Mouse (Mus musculus): Measurements from ENCODE around the gene Plg.

Gene Plg

DNA sequence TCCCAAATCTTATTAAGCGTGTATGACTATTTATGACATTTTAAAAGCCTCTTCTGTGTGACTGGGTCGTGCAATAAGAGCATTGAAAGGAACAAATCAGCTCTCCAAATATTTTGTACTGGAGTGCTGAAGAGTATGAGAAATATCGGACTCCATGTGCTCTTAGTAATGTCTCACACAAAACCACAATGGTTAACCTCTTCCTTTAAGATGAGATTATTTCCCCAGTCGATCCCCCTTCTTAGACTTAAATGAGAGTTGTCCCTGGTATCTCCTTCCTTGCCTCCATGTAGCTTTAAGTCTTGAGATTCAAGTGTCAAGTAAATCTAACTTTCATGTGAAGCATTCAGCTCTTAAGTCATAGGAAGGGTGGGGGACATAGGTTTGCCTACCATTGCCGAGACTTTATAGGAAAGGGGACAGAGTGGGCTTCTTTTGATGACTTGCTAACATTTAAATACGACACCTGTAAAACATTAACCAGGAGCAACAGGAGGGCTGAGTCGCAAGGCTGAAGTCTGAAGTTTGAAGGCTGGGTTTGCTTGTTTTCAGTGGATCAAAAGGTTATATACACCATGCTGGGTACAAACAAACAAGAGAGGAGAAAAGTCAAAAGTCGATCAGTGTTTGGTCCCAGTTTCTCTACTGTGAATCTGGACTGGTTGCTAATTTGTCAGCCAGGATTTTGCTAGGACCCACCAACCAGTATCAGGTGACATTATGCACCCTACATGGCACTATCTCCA lies 6.8 kb downstream of the Plg start:
- DNase-seq (ENCODE audit: low spot score in 2 of 2), result no peak

DNA sequence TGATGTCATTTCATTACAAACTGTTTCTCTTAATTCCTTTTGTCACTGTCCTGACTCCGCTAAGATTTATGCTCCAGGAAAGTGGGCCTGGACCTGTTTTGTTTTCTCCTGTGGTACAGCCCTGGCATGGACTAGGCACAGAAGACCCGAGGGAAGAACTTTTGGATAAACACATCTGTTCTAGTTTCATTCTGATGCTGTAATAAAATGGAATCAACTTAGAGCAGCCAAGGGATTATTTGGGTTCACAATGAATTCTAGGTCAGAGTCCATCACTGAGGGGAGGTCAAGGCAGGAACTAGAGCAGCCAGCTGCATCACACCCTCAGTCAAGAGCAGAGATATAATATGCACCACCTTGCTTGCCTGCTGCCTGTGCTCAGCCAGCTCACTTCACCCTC lies 9.4 kb downstream of the Plg start:
- no peak for DNase-seq (ENCODE audit: low spot score in 2 of 2)

DNA sequence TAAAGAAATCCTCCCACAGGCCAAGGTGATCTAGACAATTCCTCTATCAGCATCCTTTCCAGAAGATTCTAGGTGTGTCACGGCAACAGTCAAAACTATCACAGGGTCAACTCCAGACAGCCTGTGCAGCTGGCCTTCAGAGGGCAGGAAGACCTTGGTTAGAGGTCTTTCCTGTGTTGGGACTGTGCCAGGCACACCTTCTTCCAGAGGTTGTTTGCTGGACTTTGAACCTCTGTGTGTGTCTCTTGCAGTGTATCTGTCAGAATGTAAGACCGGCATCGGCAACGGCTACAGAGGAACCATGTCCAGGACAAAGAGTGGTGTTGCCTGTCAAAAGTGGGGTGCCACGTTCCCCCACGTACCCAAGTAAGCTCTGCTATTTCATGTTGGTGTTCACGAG lies 9.8 kb downstream of the Plg start:
- DNase-seq (ENCODE audit: low spot score in 2 of 2), result no peak

DNA sequence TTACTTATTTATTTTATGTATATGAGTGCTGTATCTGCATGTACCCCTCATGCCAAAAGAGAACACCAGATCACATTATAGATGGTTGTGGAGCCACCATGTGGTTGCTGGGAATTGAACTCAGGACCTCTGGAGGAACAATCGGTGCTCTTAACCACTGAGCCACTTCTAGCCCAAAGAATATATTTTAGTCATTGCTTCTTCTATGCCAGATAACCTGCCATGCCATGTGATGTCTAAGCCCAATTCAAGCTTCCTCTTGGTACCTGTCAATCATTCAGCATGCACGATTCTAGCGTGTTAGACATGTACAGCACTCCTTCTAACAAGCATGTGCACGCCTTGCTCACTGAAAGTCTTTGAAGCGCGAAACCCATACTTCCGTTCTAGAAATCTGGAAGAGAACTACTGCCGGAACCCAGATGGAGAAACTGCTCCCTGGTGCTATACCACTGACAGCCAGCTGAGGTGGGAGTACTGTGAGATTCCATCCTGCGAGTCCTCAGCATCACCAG lies 17.8 kb downstream of the Plg start:
- DNase-seq (ENCODE audit: low spot score in 2 of 2), result no peak

DNA sequence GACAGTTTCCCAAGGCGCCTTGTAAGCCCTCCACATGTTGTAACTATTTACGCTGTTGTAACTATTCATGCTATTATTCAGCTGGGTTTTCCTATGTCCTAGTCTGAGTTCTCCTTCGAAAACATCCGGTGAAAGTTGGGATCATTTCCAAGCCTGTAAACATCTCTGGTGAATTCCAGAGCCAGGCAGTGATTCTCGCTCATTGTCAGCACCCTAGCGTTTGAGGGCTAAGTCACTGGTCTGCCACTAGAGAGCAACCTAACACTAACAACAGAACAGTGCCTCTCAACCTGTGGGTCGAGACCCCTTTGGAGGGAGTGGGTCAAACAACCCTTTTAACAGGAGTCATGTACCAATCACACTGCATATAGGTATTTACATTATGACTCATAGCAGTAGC lies 25.0 kb downstream of the Plg start:
- DNase-seq (ENCODE audit: low spot score in 2 of 2), result no peak

DNA sequence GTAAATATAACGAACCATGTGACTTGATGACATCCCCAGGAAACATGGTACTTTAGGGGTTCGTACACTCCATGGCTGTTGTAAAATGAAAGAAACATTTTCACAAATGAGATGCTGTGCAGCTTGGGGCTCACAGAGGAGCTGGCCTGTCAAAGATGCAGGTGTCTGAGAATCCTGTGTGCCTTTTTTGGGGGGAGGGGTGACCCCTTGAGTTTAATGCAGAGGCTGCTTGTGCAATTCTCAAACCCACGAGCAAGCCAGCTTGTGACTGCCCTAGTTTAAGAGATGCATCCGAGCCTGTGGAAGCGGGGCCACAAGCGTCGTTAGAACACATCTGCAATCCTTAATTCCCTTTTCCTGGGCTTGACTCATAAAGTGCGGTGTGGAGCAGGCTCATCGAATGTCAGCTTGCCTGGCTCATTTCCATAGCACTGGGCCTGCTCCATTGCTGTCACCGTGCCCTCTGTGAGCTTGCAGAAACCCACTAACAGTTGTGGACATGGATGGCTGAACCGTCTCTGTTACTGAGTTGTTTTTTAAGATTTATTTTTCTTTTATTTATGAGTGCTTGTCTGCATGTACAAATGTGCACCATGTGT lies 31.0 kb downstream of the Plg start:
- DNase-seq (ENCODE audit: low spot score in 2 of 2), result no peak

DNA sequence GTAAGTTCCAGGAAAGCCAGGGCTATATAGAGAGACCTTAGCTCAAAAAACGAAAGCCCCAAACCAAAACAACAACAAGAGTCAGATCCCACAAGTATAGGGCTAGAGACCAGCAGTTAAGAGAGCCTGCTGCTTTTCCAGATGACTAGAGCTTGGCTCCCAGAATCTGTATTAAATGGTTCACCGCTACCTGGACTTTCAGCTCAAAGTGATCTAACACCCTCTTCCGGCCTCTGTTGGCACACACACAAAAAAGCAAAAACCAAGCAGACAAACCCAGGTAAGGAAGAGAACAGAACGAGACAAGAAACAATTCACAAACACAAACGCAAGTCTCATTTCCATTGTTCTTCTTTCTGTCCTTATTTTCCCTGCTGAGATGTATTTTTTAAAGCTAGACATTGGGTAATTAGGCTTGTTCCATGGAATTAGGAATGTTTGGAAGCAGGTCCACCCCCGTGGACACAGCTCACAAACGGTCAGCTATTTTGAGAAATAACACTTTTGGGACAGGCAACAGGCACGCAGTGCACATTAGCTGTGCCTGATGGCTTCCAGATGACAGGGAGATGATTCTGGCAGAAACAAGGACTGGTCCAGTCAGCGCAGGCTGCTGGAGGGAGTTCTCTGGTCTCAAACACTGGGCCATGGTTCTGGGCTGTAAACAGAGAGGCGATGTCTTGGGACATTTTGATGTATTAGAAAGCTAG lies 33.9 kb downstream of the Plg start:
- peak in 1 of 2 experiments; percentile 34 for DNase-seq (ENCODE audit: low spot score in 2 of 2)

DNA sequence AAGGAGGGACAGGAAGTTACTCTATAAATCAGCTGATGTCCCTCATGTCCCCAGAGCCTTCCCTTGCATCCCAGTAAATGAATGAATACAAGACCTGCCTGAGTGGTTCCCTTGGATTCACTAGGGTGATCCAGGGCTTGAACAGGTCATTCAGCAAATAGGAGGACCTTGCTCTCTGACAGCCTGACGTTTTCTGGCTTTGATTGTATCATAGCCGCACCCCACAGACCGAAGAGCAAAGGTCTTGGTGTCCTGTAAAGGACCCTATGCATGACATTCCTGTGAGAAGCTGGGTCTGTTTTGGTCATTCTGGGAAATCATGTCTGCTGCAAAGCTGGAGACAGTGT lies 34.5 kb downstream of the Plg start:
- no peak for DNase-seq (ENCODE audit: low spot score in 2 of 2)

DNA sequence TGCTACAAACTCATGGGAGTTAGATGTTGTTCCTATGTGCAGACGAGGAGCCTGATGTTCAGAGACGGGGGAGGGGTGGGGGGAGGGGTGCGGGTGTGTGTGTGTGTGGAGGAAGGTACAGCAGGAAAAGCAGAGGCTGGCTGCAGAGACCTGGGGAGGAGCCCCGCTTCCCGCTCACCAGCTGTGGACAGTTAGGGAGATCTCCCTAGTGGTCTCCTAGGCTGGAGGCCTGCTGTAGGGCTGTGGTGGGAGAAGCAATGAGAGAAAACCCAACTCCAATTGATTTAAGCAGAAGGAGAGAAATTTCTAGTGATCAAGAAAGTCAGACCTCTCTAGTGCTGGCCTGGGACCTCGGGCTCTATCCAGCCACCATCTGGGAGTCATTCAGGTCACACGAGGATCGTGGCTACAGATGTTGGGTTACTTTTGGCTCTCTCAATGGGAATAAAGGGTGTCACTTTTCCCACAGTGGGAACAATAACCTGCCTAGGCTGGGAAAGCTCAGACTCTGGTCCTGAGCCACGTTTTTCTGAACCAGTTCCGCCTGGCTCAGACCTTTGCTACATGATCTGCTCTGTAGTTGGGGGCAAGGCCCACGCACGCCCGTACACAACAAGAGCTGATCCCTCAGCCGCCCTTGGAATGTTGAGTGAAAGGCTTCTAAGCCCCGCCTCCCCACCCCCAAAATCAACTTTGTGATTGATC lies 36.8 kb downstream of the Plg start:
- peak in 1 of 2 experiments; percentile 9 for DNase-seq (ENCODE audit: low spot score in 2 of 2)

DNA sequence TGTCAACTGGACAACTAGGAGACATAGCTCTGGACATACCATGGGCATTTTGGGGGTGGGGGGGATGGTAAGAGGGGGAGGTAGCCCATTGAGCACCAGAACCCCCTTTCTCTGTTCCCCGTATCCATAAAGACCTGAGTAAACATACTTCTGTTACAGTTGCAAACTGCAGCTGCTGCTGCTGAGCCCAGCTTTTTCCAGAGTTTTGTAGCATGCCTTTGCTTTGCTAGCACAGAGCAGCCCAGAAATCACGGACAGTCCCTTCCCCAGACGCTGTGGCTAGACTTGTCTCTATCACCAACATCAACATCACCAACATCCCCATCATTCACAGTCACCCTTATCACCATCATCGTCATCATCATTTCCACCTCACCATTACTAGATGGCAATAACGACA lies 37.3 kb downstream of the Plg start:
- DNase-seq (ENCODE audit: low spot score in 2 of 2), result no peak

DNA sequence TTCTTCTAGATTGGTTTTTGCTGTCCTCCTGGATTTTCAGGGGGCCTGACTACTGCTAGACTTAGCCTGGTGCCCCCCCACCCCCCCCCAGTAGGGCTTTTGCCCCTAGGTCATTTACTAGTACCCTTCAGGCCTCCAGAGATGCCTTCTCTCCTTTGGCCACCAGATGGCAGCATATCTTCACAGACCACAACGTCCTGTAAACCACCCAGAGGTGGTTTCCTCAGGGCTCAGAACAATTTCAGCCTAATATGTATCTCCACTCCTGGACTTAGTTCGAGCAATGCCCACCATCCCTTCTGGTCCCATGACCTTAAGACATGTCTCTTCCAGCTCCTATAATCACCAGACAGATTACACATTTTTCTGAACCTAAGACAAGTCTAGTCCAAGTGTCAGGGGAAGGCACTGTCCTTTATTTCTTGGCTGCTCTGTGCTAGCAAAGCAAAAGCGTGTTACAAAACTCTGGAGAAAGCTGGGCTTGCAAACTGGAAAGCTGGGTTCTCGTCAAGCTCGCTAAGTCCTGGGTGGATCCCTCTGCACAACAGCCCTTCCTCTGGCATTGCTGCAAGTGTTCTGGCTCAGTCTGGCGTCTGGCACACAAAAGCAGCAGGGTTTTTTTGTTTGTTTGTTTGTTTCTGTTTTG lies 38.0 kb downstream of the Plg start:
- peak; percentile 61 to 77 for DNase-seq (ENCODE audit: low spot score in 2 of 2)

DNA sequence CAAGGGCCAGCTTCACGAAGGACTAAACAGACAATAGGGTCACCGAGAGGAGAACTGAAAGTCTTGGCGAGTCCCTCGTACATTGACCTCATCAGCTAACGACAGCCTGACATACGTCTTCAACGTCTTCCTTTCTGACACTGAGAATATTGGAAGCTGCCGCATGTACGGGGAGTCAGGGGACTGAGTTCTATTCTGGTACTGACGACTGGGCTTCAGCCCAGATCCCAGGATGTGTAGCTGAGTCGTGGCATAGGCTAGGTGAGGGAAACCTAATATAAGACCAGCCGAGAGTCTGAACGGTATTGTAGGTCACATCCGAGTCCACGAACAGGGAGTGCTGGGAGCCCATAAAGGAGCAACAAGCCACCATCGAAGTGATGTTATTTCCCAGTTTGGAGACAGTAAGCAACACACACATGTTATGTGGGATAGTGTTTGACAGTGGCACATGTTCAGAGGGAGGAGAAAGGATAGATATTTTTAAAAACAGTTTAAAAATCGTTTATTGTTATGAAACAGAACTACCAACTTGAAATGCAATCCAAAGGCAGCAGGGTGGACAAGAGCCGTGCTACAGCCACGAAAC lies 41.2 kb downstream of the Plg start:
- DNase-seq (ENCODE audit: low spot score in 2 of 2), result no peak

DNA sequence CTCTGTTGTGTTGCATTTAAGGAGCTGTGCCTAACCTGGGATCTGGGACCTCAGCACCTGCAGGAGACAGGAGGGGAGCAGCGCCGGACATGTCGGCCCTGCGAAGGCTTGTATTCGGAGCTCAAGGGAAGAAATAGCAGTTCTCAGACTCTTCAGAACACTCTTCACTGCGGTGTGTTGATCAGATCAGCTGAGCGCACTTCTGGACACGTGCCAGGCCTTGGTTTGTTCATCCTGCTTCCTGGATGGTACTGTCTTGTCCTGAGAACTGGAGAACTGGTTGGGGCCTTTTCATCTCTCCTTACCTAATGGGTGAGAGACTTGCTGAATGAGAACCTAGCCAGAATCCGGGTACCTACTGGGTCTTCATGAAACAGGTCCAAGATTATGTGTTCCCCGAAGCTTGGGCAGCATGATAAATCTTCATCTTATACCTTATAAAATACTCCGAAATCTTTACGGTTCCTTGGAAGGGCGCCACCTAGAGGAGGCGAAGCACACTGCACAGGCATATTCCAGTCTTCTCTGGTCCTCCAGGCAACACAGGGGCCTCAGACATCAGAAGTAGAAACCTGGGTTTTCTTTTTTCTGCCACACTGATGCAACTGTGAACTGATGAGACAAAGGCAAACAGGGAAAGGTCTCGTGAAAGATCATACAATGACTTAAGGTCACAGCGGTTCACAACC lies 42.6 kb downstream of the Plg start:
- DNase-seq (ENCODE audit: low spot score in 2 of 2), result no peak

DNA sequence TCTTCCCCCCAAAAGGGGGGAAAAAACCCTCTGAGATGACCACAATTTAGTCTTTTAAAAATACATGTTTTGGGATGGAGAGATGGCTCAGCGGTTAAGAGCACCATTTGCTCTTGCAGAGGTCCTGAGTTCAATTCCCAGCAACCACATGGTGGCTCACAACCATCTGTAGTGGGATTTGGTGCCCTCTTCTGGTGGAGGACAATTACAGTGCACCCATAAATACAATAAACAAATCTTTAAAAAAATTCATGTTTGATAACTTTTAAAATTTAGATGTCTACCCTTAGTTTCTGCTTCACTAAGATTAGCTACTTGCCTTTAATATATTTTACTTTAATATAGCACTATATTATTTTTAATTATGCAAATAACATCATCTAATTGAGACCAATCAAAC lies 43.7 kb downstream of the Plg start:
- DNase-seq (ENCODE audit: low spot score in 2 of 2), result no peak

DNA sequence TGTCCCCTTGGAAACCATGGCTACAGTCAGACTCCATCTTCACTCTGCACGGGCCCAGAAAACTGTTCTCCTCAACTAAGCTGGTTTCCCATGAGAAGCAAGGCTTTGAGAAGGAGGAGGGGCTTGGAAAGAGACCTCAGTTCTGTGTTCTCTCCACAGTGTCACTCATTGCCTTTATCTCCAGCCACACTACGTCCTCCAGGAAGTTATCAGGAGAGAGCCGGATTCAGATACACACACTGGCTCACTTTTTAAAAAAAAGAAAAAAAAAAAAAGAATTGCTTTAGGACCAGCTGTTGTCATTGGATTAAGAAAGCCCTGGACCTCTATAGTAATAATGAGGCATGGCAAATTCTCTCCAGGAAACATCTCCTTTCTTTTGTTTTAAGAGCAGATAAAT lies 48.7 kb downstream of the Plg start:
- no peak for DNase-seq (ENCODE audit: low spot score in 2 of 2)

DNA sequence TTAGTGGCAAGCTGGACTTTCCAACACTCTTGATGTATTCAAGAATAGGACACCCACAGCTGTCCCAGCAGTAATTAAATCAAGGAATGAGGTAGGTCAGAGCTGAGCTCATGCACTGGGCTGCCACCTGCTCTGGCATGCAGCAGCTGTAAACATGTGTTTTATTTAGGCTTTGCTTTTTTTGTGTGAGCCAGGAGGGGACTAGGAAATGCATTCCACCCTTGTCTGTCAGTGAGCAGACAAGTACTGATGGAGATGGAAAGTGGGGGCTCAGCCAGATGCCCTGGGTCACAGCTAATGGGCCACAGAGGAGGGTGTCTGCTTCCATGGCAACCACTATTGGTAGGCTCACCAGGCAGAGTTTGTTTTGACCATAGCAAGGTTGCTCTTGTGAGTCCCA lies 50.0 kb downstream of the Plg start:
- no peak for DNase-seq (ENCODE audit: low spot score in 2 of 2)

DNA sequence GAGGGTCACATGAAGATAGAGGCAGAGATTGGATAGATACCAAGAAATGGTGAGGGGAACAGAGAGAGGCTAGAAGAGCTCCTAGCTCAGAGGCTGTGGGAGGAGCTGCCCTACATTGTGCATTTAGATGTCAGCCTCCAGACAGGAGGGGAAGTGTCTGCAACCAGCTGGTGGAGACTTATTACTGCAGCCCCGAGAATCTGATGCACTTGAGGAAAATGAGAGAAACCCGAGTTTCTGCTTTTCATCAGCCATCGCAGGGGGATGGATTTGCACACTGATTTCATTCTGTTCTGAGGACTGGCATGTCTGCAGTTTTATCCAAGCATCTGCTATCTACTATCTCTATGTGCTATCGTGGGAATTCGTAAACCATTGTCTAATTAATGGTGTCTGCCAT lies 53.3 kb downstream of the Plg start:
- DNase-seq (ENCODE audit: low spot score in 2 of 2), result no peak

DNA sequence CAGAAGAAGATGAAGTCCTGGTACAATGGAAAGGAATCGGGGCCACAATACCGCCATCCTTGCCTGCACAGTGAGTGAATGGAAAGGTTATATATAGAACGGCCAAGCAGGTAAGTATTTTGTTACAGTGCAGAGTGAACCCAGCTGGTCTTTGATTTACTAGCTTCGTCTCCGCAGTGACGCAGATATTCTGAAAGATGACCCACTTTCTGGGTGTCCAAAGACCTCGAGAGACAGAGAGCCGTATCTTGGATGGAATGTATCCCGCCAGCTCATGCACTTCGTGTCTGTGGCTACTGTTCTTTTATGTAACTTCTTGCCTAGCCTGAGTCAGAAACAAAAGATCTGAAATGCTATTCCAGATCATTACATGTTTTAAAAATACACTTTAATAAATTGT lies 59.4 kb downstream of the Plg start:
- no peak for DNase-seq (ENCODE audit: low spot score in 2 of 2)

DNA sequence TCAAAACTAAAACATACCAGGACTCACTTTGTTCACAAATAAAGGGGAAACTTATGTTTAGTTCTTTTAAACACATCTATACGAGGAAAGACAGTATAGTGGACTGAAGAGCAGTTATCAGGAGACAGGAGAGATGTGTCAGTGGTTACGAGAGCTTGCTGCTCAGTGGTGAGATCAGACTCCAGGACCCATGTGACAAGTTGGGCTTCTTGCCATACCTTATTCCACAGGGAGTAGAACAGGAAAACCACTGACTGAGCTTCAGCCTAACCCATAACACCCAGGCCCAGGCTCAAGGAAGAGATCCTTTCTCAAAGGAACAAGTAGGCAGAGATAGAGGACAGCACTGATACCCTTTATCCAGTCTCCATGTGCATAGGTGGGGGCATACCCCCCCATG lies 66.2 kb downstream of the Plg start:
- peak in 1 of 2 experiments; percentile 24 for DNase-seq (ENCODE audit: low spot score in 2 of 2)

DNA sequence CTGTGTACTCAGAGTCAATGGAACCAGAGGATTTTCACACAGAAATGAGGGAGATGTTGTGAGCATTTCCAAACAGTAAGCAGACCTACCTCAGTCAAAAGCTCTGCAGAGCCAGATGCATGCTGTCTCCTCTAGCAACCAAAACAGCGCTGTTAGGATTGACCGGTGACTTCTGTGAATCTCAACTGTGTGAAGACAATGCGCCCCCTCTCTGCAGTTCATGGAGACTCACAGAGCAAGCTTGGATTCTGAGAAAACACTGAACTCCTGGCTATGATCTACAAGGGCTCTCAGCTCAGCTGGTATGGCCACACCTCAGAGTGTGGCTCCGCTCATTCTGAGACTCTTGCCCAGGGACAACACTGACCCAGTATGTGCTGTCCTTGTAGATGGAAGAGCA lies 72.8 kb downstream of the Plg start:
- DNase-seq (ENCODE audit: low spot score in 2 of 2), result no peak
